Comparison of ENCODE assay signal across 24 mouse cellular contexts in genomic region chr12:45006569-45006968, GRCm38 (mm10).
DNase-seq lines count a peak whose midpoint lies in the region; ATAC-seq lines count a peak whose summit lies in the region.
"Had no signal": no experiment of that assay in that cellular context is flagged by ENCODE, and none has a peak within 500 bp of the region (broad histone marks: within the 10 kb centered on the region; RNA-seq: fewer than 3 reads in every experiment).

No protein-coding gene starts in this region.

- peak; percentile 73 for DNase-seq in heart, adult 11 months
- DNase-seq in heart, adult 18-20 months: no peak
- no peak for DNase-seq in kidney, postnatal 36 days
- no peak for DNase-seq in lung, postnatal 14 days
- no peak for DNase-seq in cerebellum, adult 8-10 months
- DNase-seq: adrenal gland, adult 8-10 months; cerebellum, adult 9-11 months; gastrocnemius, postnatal 14 days; kidney, postnatal 25 days; lung, adult 18-20 months; right cerebral cortex, postnatal 14 days; spleen, adult 18-20 months; thymus, adult 2 months had no signal

- no peaks in the 10 kb centered on the region for H3K36me3 ChIP-seq in kidney, embryonic 16.5 days (ENCODE audit: insufficient read depth, low read length)
- H3K36me3 ChIP-seq in lung, embryonic 15.5 days: no peaks in the 10 kb centered on the region
- H3K36me3 ChIP-seq in stomach, embryonic 16.5 days (ENCODE audit: control insufficient read depth, insufficient read depth, low read length): no peaks in the 10 kb centered on the region
- H3K36me3 ChIP-seq: embryonic facial prominence, embryonic 13.5 days; limb, embryonic 12.5 days; midbrain, embryonic 15.5 days; neural tube, embryonic 15.5 days had no signal

- no peak overlapping the region for H3K9ac ChIP-seq in kidney, embryonic 16.5 days (replicated peaks; ENCODE audit: low read length)
- no peak overlapping the region for H3K9ac ChIP-seq in lung, embryonic 15.5 days
- no peak overlapping the region for H3K9ac ChIP-seq in stomach, embryonic 16.5 days (ENCODE audit: low read length)
- H3K9ac ChIP-seq: embryonic facial prominence, embryonic 13.5 days; hindbrain, embryonic 14.5 days; limb, embryonic 12.5 days; midbrain, embryonic 15.5 days; neural tube, embryonic 15.5 days had no signal

- H3K27me3 ChIP-seq in kidney, embryonic 16.5 days (ENCODE audit: insufficient read depth, low read length): no peaks in the 10 kb centered on the region
- no peaks in the 10 kb centered on the region for H3K27me3 ChIP-seq in lung, embryonic 15.5 days
- H3K27me3 ChIP-seq in stomach, embryonic 16.5 days (ENCODE audit: control insufficient read depth, insufficient read depth, low read length): no peaks in the 10 kb centered on the region
- H3K27me3 ChIP-seq: embryonic facial prominence, embryonic 13.5 days; limb, embryonic 12.5 days; megakaryocyte, embryonic 14.5 days; midbrain, embryonic 15.5 days; neural tube, embryonic 15.5 days; Patski had no signal

- no peak overlapping the region for H3K4me3 ChIP-seq in kidney, embryonic 16.5 days (ENCODE audit: low read length)
- H3K4me3 ChIP-seq in lung, embryonic 15.5 days: no peak overlapping the region
- H3K4me3 ChIP-seq in stomach, embryonic 16.5 days (replicated peaks; ENCODE audit: low read length): no peak overlapping the region
- H3K4me3 ChIP-seq: embryonic facial prominence, embryonic 13.5 days; limb, embryonic 12.5 days; megakaryocyte, embryonic 14.5 days; midbrain, embryonic 15.5 days; neural tube, embryonic 15.5 days had no signal

- H3K4me1 ChIP-seq in kidney, embryonic 16.5 days (ENCODE audit: insufficient read depth, low read length): peaks cover 4% of the 10 kb centered on the region; the same call in 1 of the 2 replicates
- peaks cover 9% of the 10 kb centered on the region; the same call in 1 of the 2 replicates for H3K4me1 ChIP-seq in lung, embryonic 15.5 days
- H3K4me1 ChIP-seq in stomach, embryonic 16.5 days (ENCODE audit: control insufficient read depth, insufficient read depth, low read length): peaks cover 9% of the 10 kb centered on the region; the same call in 1 of the 2 replicates
- H3K4me1 ChIP-seq: embryonic facial prominence, embryonic 13.5 days; midbrain, embryonic 15.5 days had no signal

- WGBS in kidney, embryonic 16.5 days: 46% methylated on average over 2 of the region's 2 CpGs
- WGBS in lung, embryonic 15.5 days: 33% methylated on average over 2 of the region's 2 CpGs
- 41% methylated on average over 2 of the region's 2 CpGs for WGBS in stomach, embryonic 16.5 days

- ATAC-seq in kidney, embryonic 16.5 days (ENCODE audit: low FRiP score, low TSS enrichment): peak; percentile 42; the same call in 1 of the 2 replicates
- ATAC-seq in lung, embryonic 15.5 days (ENCODE audit: borderline replicate concordance, extremely low read depth, low FRiP score, low TSS enrichment): peak; percentile 55; the same call in 1 of the 2 replicates
- peak; percentile 50; the same call in 1 of the 2 replicates for ATAC-seq in stomach, embryonic 16.5 days (ENCODE audit: insufficient read depth, low FRiP score)
- ATAC-seq: forebrain, embryonic 14.5 days; midbrain, embryonic 15.5 days; Patski had no signal

- no peak overlapping the region for H3K4me2 ChIP-seq in kidney, embryonic 16.5 days (replicated peaks; ENCODE audit: low read depth, low read length)
- no peak overlapping the region for H3K4me2 ChIP-seq in lung, embryonic 15.5 days
- no peak overlapping the region for H3K4me2 ChIP-seq in stomach, embryonic 16.5 days (ENCODE audit: low read depth, low read length)
- H3K4me2 ChIP-seq: embryonic facial prominence, embryonic 13.5 days; hindbrain, embryonic 14.5 days; limb, embryonic 12.5 days; midbrain, embryonic 15.5 days; neural tube, embryonic 15.5 days had no signal

- H3K9me3 ChIP-seq in kidney, embryonic 16.5 days (ENCODE audit: low read length): no peaks in the 10 kb centered on the region
- H3K9me3 ChIP-seq in lung, embryonic 15.5 days: no peaks in the 10 kb centered on the region
- H3K9me3 ChIP-seq in stomach, embryonic 16.5 days (replicated peaks; ENCODE audit: control insufficient read depth, low read length): no peaks in the 10 kb centered on the region
- H3K9me3 ChIP-seq: embryonic facial prominence, embryonic 13.5 days; limb, embryonic 12.5 days; midbrain, embryonic 15.5 days; neural tube, embryonic 15.5 days had no signal

- H3K27ac ChIP-seq in kidney, embryonic 16.5 days (ENCODE audit: low read length): no peak overlapping the region
- no peak overlapping the region; the same call in 1 of the 2 replicates for H3K27ac ChIP-seq in lung, embryonic 15.5 days
- no peak overlapping the region for H3K27ac ChIP-seq in stomach, embryonic 16.5 days (ENCODE audit: low read length)
- H3K27ac ChIP-seq: embryonic facial prominence, embryonic 13.5 days; hindbrain, embryonic 14.5 days; limb, embryonic 12.5 days; midbrain, embryonic 15.5 days; neural tube, embryonic 15.5 days had no signal
